Mouse (Mus musculus) cerebellum, adult 18-20 months (tissue): ENCODE measurements around the gene Slc15a5.

ENCODE experiments used
- DNase-seq, 2 experiments: peaks; one replicate each; pipeline ENCODE4 v3.0.0; 2021

Slc15a5 gene

GRCm38 (mm10) chr6:137957630-137958029 lies 122.1 kb downstream of the Slc15a5 start:
- no peak for DNase-seq

GRCm38 (mm10) chr6:137956783-137957429 lies 122.8 kb downstream of the Slc15a5 start:
- DNase-seq: no peak

- no peak for DNase-seq
Measured at GRCm38 (mm10) chr6:137946520-137946919, 133.2 kb downstream of the Slc15a5 start.

GRCm38 (mm10) chr6:137940374-137941218 lies 139.1 kb downstream of the Slc15a5 start:
- DNase-seq: no peak

- DNase-seq: no peak
Measured at GRCm38 (mm10) chr6:137937541-137937940, 142.2 kb downstream of the Slc15a5 start.

- DNase-seq: no peak
Measured at GRCm38 (mm10) chr6:137936268-137936667, 143.4 kb downstream of the Slc15a5 start.

- no peak for DNase-seq
Measured at GRCm38 (mm10) chr6:137935857-137936256, 143.9 kb downstream of the Slc15a5 start.

GRCm38 (mm10) chr6:137935341-137935740 lies 144.4 kb downstream of the Slc15a5 start:
- DNase-seq: no peak

- DNase-seq: peak in 1 of 2 experiments; percentile 2
Measured at GRCm38 (mm10) chr6:137934545-137935298, 145.0 kb downstream of the Slc15a5 start.
